Mouse (Mus musculus) urinary bladder, adult 18-20 months (tissue): ENCODE data around the gene Tmed8.
"Not testable (repeated sequence)": the region's sequence is repeated elsewhere in the genome, so short reads cannot be mapped to it uniquely, and the experiment has no call there.

Experiments used
- DNase-seq, 2 experiments: peaks; one replicate each; pipeline ENCODE4 v3.0.0; 2022; ENCODE audit warnings: low spot score in 2 of 2, mixed read lengths in 2 of 2

The Tmed8 gene

GRCm38 (mm10) chr12:87160310-87160709 lies 39.9 kb downstream of the Tmed8 start:
- DNase-seq, result no peak

GRCm38 (mm10) chr12:87158099-87158498 lies 42.2 kb downstream of the Tmed8 start:
- no peak for DNase-seq

GRCm38 (mm10) chr12:87157361-87157760 lies 42.9 kb downstream of the Tmed8 start:
- DNase-seq, result no peak

GRCm38 (mm10) chr12:87154448-87154847 lies 45.8 kb downstream of the Tmed8 start:
- DNase-seq, result not testable (repeated sequence)

- DNase-seq, result no peak
Measured at GRCm38 (mm10) chr12:87149471-87149870, 50.8 kb downstream of the Tmed8 start.

GRCm38 (mm10) chr12:87148136-87148535 lies 52.1 kb downstream of the Tmed8 start:
- no peak for DNase-seq

- peak; percentile 86 to 95 for DNase-seq
Measured at GRCm38 (mm10) chr12:87147395-87148089, 52.7 kb downstream of the Tmed8 start, which contains the start of gene Pomt2. TSS of gene Pomt2 (minus strand) at chr12:87147968.

GRCm38 (mm10) chr12:87146966-87147365 lies 53.3 kb downstream of the Tmed8 start, which contains the start of gene Gstz1:
TSS of gene Gstz1 (plus strand) at chr12:87147165.
- DNase-seq, result peak; percentile 76 to 77

GRCm38 (mm10) chr12:87142156-87142555 lies 58.1 kb downstream of the Tmed8 start:
- no peak for DNase-seq

GRCm38 (mm10) chr12:87138768-87139167 lies 61.5 kb downstream of the Tmed8 start:
- DNase-seq, result no peak

GRCm38 (mm10) chr12:87138342-87138701 lies 61.9 kb downstream of the Tmed8 start:
- DNase-seq, result no peak

- DNase-seq, result no peak
Measured at GRCm38 (mm10) chr12:87137439-87138341, 62.6 kb downstream of the Tmed8 start.

GRCm38 (mm10) chr12:87132784-87133183 lies 67.5 kb downstream of the Tmed8 start:
- no peak for DNase-seq

GRCm38 (mm10) chr12:87132210-87132609 lies 68.0 kb downstream of the Tmed8 start:
- no peak for DNase-seq

GRCm38 (mm10) chr12:87131619-87132018 lies 68.6 kb downstream of the Tmed8 start:
- no peak for DNase-seq

- no peak for DNase-seq
Measured at GRCm38 (mm10) chr12:87131181-87131580, 69.1 kb downstream of the Tmed8 start.

- no peak for DNase-seq
Measured at GRCm38 (mm10) chr12:87130224-87130623, 70.0 kb downstream of the Tmed8 start.

- no peak for DNase-seq
Measured at GRCm38 (mm10) chr12:87127256-87127655, 73.0 kb downstream of the Tmed8 start.

- DNase-seq, result no peak
Measured at GRCm38 (mm10) chr12:87121918-87122589, 78.2 kb downstream of the Tmed8 start.
